ENCODE assay signal across 8 mouse cellular contexts in the genomic region with DNA sequence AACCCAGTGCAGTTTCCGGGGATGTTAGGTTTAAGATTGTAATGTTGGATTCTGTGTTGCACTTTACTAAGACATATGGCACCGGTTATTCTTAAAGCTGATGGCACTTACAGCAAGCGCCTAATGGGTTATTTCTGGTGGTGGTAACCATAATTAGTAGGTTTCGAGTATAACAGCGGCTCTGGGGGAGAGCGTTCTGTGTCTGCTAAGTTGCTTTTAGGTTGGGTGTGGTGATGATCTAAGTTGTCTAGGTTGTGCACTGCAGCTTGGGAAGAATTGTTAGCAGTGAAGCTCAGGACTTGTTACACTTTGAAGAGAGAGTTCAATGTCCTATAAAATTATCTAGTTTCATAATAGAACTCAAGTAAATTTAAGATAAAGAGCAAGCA. TPM values are rescaled to one million over a fixed set of nuclear protein-coding genes. Genes with fewer than 3 reads are reported as not detected.
DNase-seq lines count a peak whose midpoint lies in the region; ATAC-seq and TF ChIP-seq lines count a peak whose summit lies in the region.

No protein-coding gene starts in this region.

- peaks cover 32% of the 10 kb centered on the region for H3K4me1 ChIP-seq in E14TG2a.4 (replicated peaks; ENCODE audit: low read depth, low read length)
- H3K4me1 ChIP-seq in forebrain, embryonic 14.5 days (ENCODE audit: control insufficient read depth, insufficient read depth, low read length), result peaks cover 22% of the 10 kb centered on the region
- H3K4me1 ChIP-seq in liver, embryonic 15.5 days (replicated peaks), result peaks cover 34% of the 10 kb centered on the region

- WGBS in forebrain, embryonic 14.5 days, result under 1% methylated on average over 6 of the region's 6 CpGs
- 2% methylated on average over 6 of the region's 6 CpGs for WGBS in liver, embryonic 15.5 days (ENCODE audit: insufficient replicate concordance)

- peaks cover 4% of the 10 kb centered on the region; the same call in 1 of the 2 replicates for H3K9me3 ChIP-seq in E14TG2a.4 (ENCODE audit: low read length)
- no peaks in the 10 kb centered on the region for H3K9me3 ChIP-seq in forebrain, embryonic 14.5 days (replicated peaks; ENCODE audit: control insufficient read depth, low read length)
- no peaks in the 10 kb centered on the region for H3K9me3 ChIP-seq in liver, embryonic 15.5 days (replicated peaks)

- ATAC-seq in forebrain, embryonic 14.5 days, result no peak
- no peak for ATAC-seq in liver, embryonic 15.5 days (ENCODE audit: insufficient read depth)

- TF ChIP-seq CTCF in gastrocnemius, adult 2 months (IDR thresholded peaks at IDR 0.05), result no peak
- no peak for TF ChIP-seq CTCF in E14TG2a.4 (conservative IDR thresholded peaks at IDR 0.05; ENCODE audit: low read length)

- no peaks in the 10 kb centered on the region for H3K36me3 ChIP-seq in E14TG2a.4 (ENCODE audit: insufficient read depth, low read length)
- peaks cover 5% of the 10 kb centered on the region; the same call in 1 of the 2 replicates for H3K36me3 ChIP-seq in forebrain, embryonic 14.5 days (ENCODE audit: control insufficient read depth, insufficient read depth, low read length)
- H3K36me3 ChIP-seq in liver, embryonic 15.5 days (replicated peaks), result no peaks in the 10 kb centered on the region

- intact Hi-C loops in gastrocnemius, adult 2 months (cut with DNase I), result no loop called here

- peak overlapping the region; percentile 98 for H3K9ac ChIP-seq in forebrain, embryonic 14.5 days (ENCODE audit: low read length)
- H3K9ac ChIP-seq in liver, embryonic 15.5 days, result peak overlapping the region; percentile 91

- H3K27me3 ChIP-seq in E14TG2a.4 (ENCODE audit: insufficient read depth, low read length), result no peaks in the 10 kb centered on the region
- no peaks in the 10 kb centered on the region for H3K27me3 ChIP-seq in forebrain, embryonic 14.5 days (replicated peaks; ENCODE audit: control insufficient read depth, insufficient read depth, low read length)
- H3K27me3 ChIP-seq in liver, embryonic 15.5 days, result no peaks in the 10 kb centered on the region

- H3K4me2 ChIP-seq in forebrain, embryonic 14.5 days (ENCODE audit: low read length), result peak overlapping the region; percentile 85
- peak overlapping the region; percentile 83 for H3K4me2 ChIP-seq in liver, embryonic 15.5 days

- no peak for DNase-seq in gastrocnemius, adult 2 months
- no peak for DNase-seq in gastrocnemius, adult 8-10 months (ENCODE audit: low spot score in 2 of 2)
- no peak for DNase-seq in forebrain, embryonic 14.5 days (ENCODE audit: low spot score)
- DNase-seq in testis, postnatal 14 days (ENCODE audit: low spot score), result no peak
- no peak for DNase-seq in cerebellum, adult 8-10 months
- no peak for DNase-seq in adrenal gland, postnatal 14 days

- peak overlapping the region; percentile 99 for H3K4me3 ChIP-seq in gastrocnemius, adult 2 months
- H3K4me3 ChIP-seq in E14TG2a.4 (replicated peaks; ENCODE audit: low read length), result peak overlapping the region; percentile 96
- peak overlapping the region; percentile 97 for H3K4me3 ChIP-seq in forebrain, embryonic 14.5 days (ENCODE audit: low read depth, low read length)
- H3K4me3 ChIP-seq in liver, embryonic 15.5 days (replicated peaks), result peak overlapping the region; percentile 95

- H3K27ac ChIP-seq in gastrocnemius, adult 2 months, result peak overlapping the region; percentile 99
- peak overlapping the region; percentile 92 for H3K27ac ChIP-seq in forebrain, embryonic 14.5 days (ENCODE audit: low read depth, low read length)
- peak overlapping the region; percentile 80; the same call in 1 of the 2 replicates for H3K27ac ChIP-seq in liver, embryonic 15.5 days (replicated peaks)

RNA-seq across cellular contexts. Expression of a gene that starts 1.4 kb away (rescaled TPM):
- 10 to 100 TPM; 24.1 to 26.2 TPM for total RNA-seq in gastrocnemius, adult 2 months (2021)
- 10 to 100 TPM; 16.9 to 32.2 (median 24.9) TPM for total RNA-seq in gastrocnemius, adult 8-10 months (2022)
- polyA plus RNA-seq in forebrain, embryonic 14.5 days (2014; fragmentation: Nextera tagmentation; extraction: Ambion mirVana), result 22.4 and 23.0 TPM in 2 replicates
- polyA plus RNA-seq in liver, embryonic 15.5 days (2015; fragmentation: Nextera tagmentation; extraction: Ambion mirVana), result 9.5 and 9.7 TPM in 2 replicates
- total RNA-seq in adrenal gland, postnatal 14 days (2021), result 56.2 and 70.6 TPM in 2 replicates
